ENCODE assay signal across 12 mouse cellular contexts in genomic region chr17:46182273-46182672, GRCm38 (mm10). TPM values are rescaled to one million over a fixed set of nuclear protein-coding genes. Genes with fewer than 3 reads are reported as not detected.
DNase-seq lines count a peak whose midpoint lies in the region; ATAC-seq and TF ChIP-seq lines count a peak whose summit lies in the region.
"Had no signal": no experiment of that assay in that cellular context is flagged by ENCODE, and none has a peak within 500 bp of the region (broad histone marks: within the 10 kb centered on the region; RNA-seq: fewer than 3 reads in every experiment).

No protein-coding gene starts in this region.

- no peak overlapping the region for H3K9ac ChIP-seq in midbrain, postnatal 0 days (replicated peaks; ENCODE audit: low read length, poor library complexity, severe bottlenecking)
- no peak overlapping the region for H3K9ac ChIP-seq in midbrain, embryonic 11.5 days (ENCODE audit: low read length)

- TF ChIP-seq POLR2A in embryonic fibroblast, embryonic 13.5 days (IDR thresholded peaks at IDR 0.05; ENCODE audit: low read depth, low read length), result no peak

- WGBS in midbrain, postnatal 0 days, result 82% methylated on average over 4 of the region's 4 CpGs
- 82% methylated on average over 4 of the region's 4 CpGs for whole genome bisulfite sequencing in midbrain, embryonic 11.5 days

- peaks cover 47% of the 10 kb centered on the region for H3K36me3 ChIP-seq in midbrain, postnatal 0 days (ENCODE audit: insufficient read depth, low read length)
- H3K36me3 ChIP-seq in midbrain, embryonic 11.5 days (ENCODE audit: control insufficient read depth, insufficient read depth, low read length), result peaks cover 26% of the 10 kb centered on the region

- H3K27me3 ChIP-seq in midbrain, postnatal 0 days (ENCODE audit: insufficient read depth, low read length), result no peaks in the 10 kb centered on the region
- no peaks in the 10 kb centered on the region for H3K27me3 ChIP-seq in midbrain, embryonic 11.5 days (ENCODE audit: control insufficient read depth, insufficient read depth, low read length)

- H3K4me2 ChIP-seq in midbrain, postnatal 0 days (ENCODE audit: low read depth, low read length, poor library complexity, severe bottlenecking), result no peak overlapping the region
- H3K4me2 ChIP-seq in midbrain, embryonic 11.5 days, result no peak overlapping the region

- no peak overlapping the region for H3K4me3 ChIP-seq in midbrain, postnatal 0 days (ENCODE audit: low read depth, low read length)
- H3K4me3 ChIP-seq in midbrain, embryonic 11.5 days (ENCODE audit: low read depth, low read length), result no peak overlapping the region
- no peak overlapping the region for H3K4me3 ChIP-seq in embryonic fibroblast, embryonic 13.5 days (ENCODE audit: insufficient read depth, low read length)

- no peaks in the 10 kb centered on the region for H3K4me1 ChIP-seq in midbrain, postnatal 0 days (ENCODE audit: insufficient read depth, low read length)
- no peaks in the 10 kb centered on the region for H3K4me1 ChIP-seq in midbrain, embryonic 11.5 days (ENCODE audit: control insufficient read depth, insufficient read depth, low read length)
- H3K4me1 ChIP-seq in embryonic fibroblast, embryonic 13.5 days (ENCODE audit: control insufficient read depth, insufficient read depth, low read length), result no peaks in the 10 kb centered on the region

- TF ChIP-seq CTCF in midbrain, postnatal 0 days (IDR thresholded peaks at IDR 0.05), result peak; percentile 39
- TF ChIP-seq CTCF in embryonic fibroblast, embryonic 13.5 days (IDR thresholded peaks at IDR 0.05; ENCODE audit: borderline replicate concordance, insufficient read depth, low read length), result peak; percentile 13; the same call in 1 of the 2 replicates

- ATAC-seq in midbrain, postnatal 0 days (ENCODE audit: low FRiP score), result no peak
- ATAC-seq in midbrain, embryonic 11.5 days (ENCODE audit: low FRiP score), result no peak
- ATAC-seq: inflammation-experienced regulatory T-cells, adult 6 months had no signal

- DNase-seq in adrenal gland, adult 2 months, result peak; percentile 54
- no peak for DNase-seq in adrenal gland, adult 18-20 months (ENCODE audit: low spot score in 2 of 2)
- DNase-seq in kidney, postnatal 10 days, result peak; percentile 48
- DNase-seq in kidney, postnatal 14 days, result no peak
- DNase-seq in midbrain, postnatal 0 days (ENCODE audit: low spot score), result no peak
- DNase-seq in midbrain, embryonic 11.5 days (ENCODE audit: low spot score, missing footprints), result no peak
- DNase-seq in cerebellum, postnatal 14 days, result no peak
- DNase-seq: cerebellum, adult 18-20 months; heart, postnatal 36 days; midbrain, embryonic 14.5 days had no signal

- no peak overlapping the region for H3K27ac ChIP-seq in midbrain, postnatal 0 days (ENCODE audit: low read depth, low read length)
- H3K27ac ChIP-seq in midbrain, embryonic 11.5 days (ENCODE audit: low read depth, low read length), result no peak overlapping the region
- no peak overlapping the region for H3K27ac ChIP-seq in embryonic fibroblast, embryonic 13.5 days (ENCODE audit: insufficient read depth, low read length)

- H3K9me3 ChIP-seq in midbrain, postnatal 0 days (ENCODE audit: low read length), result no peaks in the 10 kb centered on the region
- no peaks in the 10 kb centered on the region for H3K9me3 ChIP-seq in midbrain, embryonic 11.5 days (ENCODE audit: control insufficient read depth, low read length)

RNA-seq across cellular contexts. Expression of gene Polh, which starts 20.2 kb away (rescaled TPM):
- total RNA-seq in adrenal gland, adult 2 months (2021), result 10 to 100 TPM; 31.9 to 44.7 TPM
- 6.8 and 9.2 TPM in 2 replicates for polyA plus RNA-seq in adrenal gland, adult 2 months (2012; rRNA removed)
- total RNA-seq in adrenal gland, adult 18-20 months (2021), result 10 to 100 TPM; 20.4 to 45.3 TPM
- 7.9 and 9.6 TPM in 2 replicates for total RNA-seq in midbrain, postnatal 0 days (2014; rRNA removed)
- polyA plus RNA-seq in midbrain, postnatal 0 days (2015; fragmentation: Nextera tagmentation; extraction: Ambion mirVana), result 4.2 and 4.5 TPM in 2 replicates
- 10.1 and 10.8 TPM in 2 replicates for polyA plus RNA-seq in midbrain, embryonic 11.5 days (2014; fragmentation: Nextera tagmentation; extraction: Ambion mirVana)
- 22.7 and 22.9 TPM in 2 replicates for polyA plus RNA-seq in embryonic fibroblast, embryonic 13.5 days (2011; ENCODE audit: insufficient read length, low read depth, missing spikeins)

RNA-seq across cellular contexts. Expression of gene Xpo5, which starts 20.3 kb away (rescaled TPM):
- total RNA-seq in adrenal gland, adult 2 months (2021), result 10 to 100 TPM; 65.0 to 81.2 TPM
- 25.6 and 29.3 TPM in 2 replicates for polyA plus RNA-seq in adrenal gland, adult 2 months (2012; rRNA removed)
- total RNA-seq in adrenal gland, adult 18-20 months (2021), result 10 to 100 TPM; 45.7 to 85.4 TPM
- total RNA-seq in midbrain, postnatal 0 days (2014; rRNA removed), result 50.5 and 56.7 TPM in 2 replicates
- 23.6 and 24.0 TPM in 2 replicates for polyA plus RNA-seq in midbrain, postnatal 0 days (2015; fragmentation: Nextera tagmentation; extraction: Ambion mirVana)
- polyA plus RNA-seq in midbrain, embryonic 11.5 days (2014; fragmentation: Nextera tagmentation; extraction: Ambion mirVana), result 73.3 and 75.8 TPM in 2 replicates
- polyA plus RNA-seq in embryonic fibroblast, embryonic 13.5 days (2011; ENCODE audit: insufficient read length, low read depth, missing spikeins), result 55.2 and 58.0 TPM in 2 replicates

RNA-seq across cellular contexts. Expression of gene Gtpbp2, which starts 21.4 kb away (rescaled TPM):
- 10 to 100 TPM; 58.4 to 69.9 TPM for total RNA-seq in adrenal gland, adult 2 months (2021)
- polyA plus RNA-seq in adrenal gland, adult 2 months (2012; rRNA removed), result 92.0 and 96.8 TPM in 2 replicates
- 10 to 100 TPM; 75.8 to 79.5 TPM for total RNA-seq in adrenal gland, adult 18-20 months (2021)
- 72.3 and 82.2 TPM in 2 replicates for total RNA-seq in midbrain, postnatal 0 days (2014; rRNA removed)
- polyA plus RNA-seq in midbrain, postnatal 0 days (2015; fragmentation: Nextera tagmentation; extraction: Ambion mirVana), result 25.9 TPM in 2 replicates
- polyA plus RNA-seq in midbrain, embryonic 11.5 days (2014; fragmentation: Nextera tagmentation; extraction: Ambion mirVana), result 16.8 and 19.2 TPM in 2 replicates
- 46.1 and 61.2 TPM in 2 replicates for polyA plus RNA-seq in embryonic fibroblast, embryonic 13.5 days (2011; ENCODE audit: insufficient read length, low read depth, missing spikeins)

RNA-seq across cellular contexts. Expression of gene Mad2l1bp, which starts 28.9 kb away (rescaled TPM):
- total RNA-seq in adrenal gland, adult 2 months (2021), result 10 to 100 TPM; 14.2 to 15.5 TPM
- polyA plus RNA-seq in adrenal gland, adult 2 months (2012; rRNA removed), result 7.9 and 8.3 TPM in 2 replicates
- total RNA-seq in adrenal gland, adult 18-20 months (2021), result 10 to 100 TPM; 11.9 to 13.3 TPM
- 8.9 and 13.3 TPM in 2 replicates for total RNA-seq in midbrain, postnatal 0 days (2014; rRNA removed)
- polyA plus RNA-seq in midbrain, postnatal 0 days (2015; fragmentation: Nextera tagmentation; extraction: Ambion mirVana), result 16.7 and 18.2 TPM in 2 replicates
- polyA plus RNA-seq in midbrain, embryonic 11.5 days (2014; fragmentation: Nextera tagmentation; extraction: Ambion mirVana), result 32.8 and 33.3 TPM in 2 replicates
- polyA plus RNA-seq in embryonic fibroblast, embryonic 13.5 days (2011; ENCODE audit: insufficient read length, low read depth, missing spikeins), result 14.5 and 15.3 TPM in 2 replicates

RNA-seq across cellular contexts. Expression of gene Rsph9, which starts 38.3 kb away (rescaled TPM):
- 10 to 100 TPM in 1 of 2 experiments, 1 to 10 TPM in 1; 4.6 to 13.0 TPM for total RNA-seq in adrenal gland, adult 2 months (2021)
- 14.9 and 15.4 TPM in 2 replicates for polyA plus RNA-seq in adrenal gland, adult 2 months (2012; rRNA removed)
- total RNA-seq in adrenal gland, adult 18-20 months (2021), result 10 to 100 TPM in 1 of 2 experiments, 1 to 10 TPM in 1; 8.5 to 12.2 TPM
- 55.6 and 68.4 TPM in 2 replicates for total RNA-seq in midbrain, postnatal 0 days (2014; rRNA removed)
- polyA plus RNA-seq in midbrain, postnatal 0 days (2015; fragmentation: Nextera tagmentation; extraction: Ambion mirVana), result 103 and 104 TPM in 2 replicates
- polyA plus RNA-seq in midbrain, embryonic 11.5 days (2014; fragmentation: Nextera tagmentation; extraction: Ambion mirVana), result 17.5 and 18.5 TPM in 2 replicates
- polyA plus RNA-seq in embryonic fibroblast, embryonic 13.5 days (2011; ENCODE audit: insufficient read length, low read depth, missing spikeins), result 1.6 and 3.4 TPM in 2 replicates

Comparison
In these comparisons a context has a peak if more than half of its experiments do, and no peak if none do; other contexts are left out.
1. DNase-seq: peak in adrenal gland, adult 2 months (single experiment) and kidney, postnatal 10 days (single experiment); none in adrenal gland, adult 18-20 months (0 of 2), kidney, postnatal 14 days (single experiment), midbrain, postnatal 0 days (single experiment), midbrain, embryonic 11.5 days (single experiment) and cerebellum, postnatal 14 days (0 of 2).